Mouse (Mus musculus) megakaryocyte-erythroid progenitor cell, adult 5-6 weeks (primary cell): ENCODE data around the gene Grin3b. TPM values are rescaled to one million over a fixed set of nuclear protein-coding genes. Genes with fewer than 3 reads are reported as not detected.
A peak's percentile ranks its signal among the peaks of the same experiment; 100 is the strongest.
"Not testable (repeated sequence)": the region's sequence is repeated elsewhere in the genome, so short reads cannot be mapped to it uniquely, and the experiment has no call there.

Experiments
- ATAC-seq: replicated peaks from 2 replicates; pipeline ENCODE4 v1.8.0; 2016; ENCODE audit warnings: mild to moderate bottlenecking, inconsistent platforms; ENCODE audit not compliant: severe bottlenecking, poor library complexity, low FRiP score, low TSS enrichment
- total RNA-seq, 2 experiments: library from RNA; stranded (forward) in 1 of 2; stranded (reverse) in 1 of 2; fragments of 200-1000, 215-1000 nt in 1 of 2; fragments of >200 nt in 1 of 2; fragmentation: Nextera tagmentation in 1 of 2; gene quantifications; 2 replicates each; pipeline ENCODE4 v1.2.3; 2014 to 2017

Grin3b gene
- total RNA-seq, 2 experiments from 2014 or later, result not detected

- no peak for ATAC-seq
Measured at GRCm38 (mm10) chr10:79934272-79934721, 36.2 kb upstream of the Grin3b start.

DNA sequence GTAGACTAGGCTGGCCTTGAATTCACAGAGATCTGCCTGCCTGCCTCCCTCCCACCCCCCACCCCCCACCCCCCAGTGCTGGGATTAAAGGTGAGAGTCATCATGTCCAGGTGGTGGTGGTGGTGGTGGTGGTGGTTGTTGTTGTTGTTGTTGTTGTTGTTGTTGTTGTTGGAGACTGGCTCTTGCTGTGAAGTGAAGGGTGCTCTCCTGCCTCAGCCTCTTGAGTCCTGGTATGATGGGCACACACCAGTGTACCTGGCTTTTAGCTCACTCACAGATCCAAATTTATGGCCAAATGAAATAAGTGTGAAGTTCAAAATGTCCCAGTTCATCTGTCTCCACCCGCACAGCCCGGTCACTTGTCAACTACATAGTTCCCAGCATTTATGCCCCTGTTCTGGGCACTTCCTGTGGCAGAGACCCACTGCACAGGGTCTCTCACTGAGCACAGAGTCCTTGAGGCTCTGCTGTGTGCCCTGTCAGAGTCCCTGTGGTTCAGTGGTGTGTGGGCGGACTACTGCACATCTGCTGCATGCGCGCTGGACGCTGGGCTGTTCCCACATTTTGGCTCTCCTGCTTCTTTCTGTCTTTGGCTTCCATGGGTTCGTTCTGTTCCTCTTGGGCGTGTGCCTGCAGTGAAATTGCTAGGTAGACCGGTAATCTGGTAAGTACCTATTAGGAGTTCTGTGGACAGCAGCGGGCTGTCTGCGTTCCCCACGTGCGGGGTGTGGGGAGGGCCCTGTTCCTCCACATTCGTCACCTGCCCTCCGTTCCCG is 35.5 kb upstream of the Grin3b start:
- ATAC-seq, result no peak

GRCm38 (mm10) chr10:79936284-79936910 is 34.1 kb upstream of the Grin3b start:
- 0 out of 2 replicates have a peak, but pooled peaks have one; percentile 4 for ATAC-seq

- peak; percentile 84 for ATAC-seq
Measured at GRCm38 (mm10) chr10:79936911-79937441, 33.5 kb upstream of the Grin3b start.

- 0 out of 2 replicates have a peak, but pooled peaks have one; percentile 10 for ATAC-seq
Measured at GRCm38 (mm10) chr10:79937775-79938526, 32.6 kb upstream of the Grin3b start.

DNA sequence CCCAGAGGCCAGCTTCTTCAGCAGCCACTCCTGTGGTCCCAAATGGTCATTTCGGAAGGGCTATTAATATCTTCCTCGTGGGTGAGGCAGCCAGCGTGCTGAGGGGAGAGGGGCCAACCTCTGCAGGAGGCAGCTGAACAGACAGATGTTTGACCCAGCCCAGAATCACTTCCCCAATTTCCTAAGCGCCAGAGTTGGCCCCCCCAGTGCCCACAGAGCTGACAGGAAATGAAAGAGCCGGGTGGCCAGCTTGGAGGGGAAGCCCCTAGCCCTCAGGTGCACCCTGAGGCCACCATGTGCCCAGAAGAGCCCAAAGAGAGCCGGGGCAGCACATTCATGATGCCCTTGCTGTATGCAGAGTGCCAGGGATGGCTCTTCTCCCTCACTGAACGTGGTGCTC is 29.8 kb upstream of the Grin3b start:
- ATAC-seq, result no peak

GRCm38 (mm10) chr10:79942988-79943387 is 27.5 kb upstream of the Grin3b start:
- ATAC-seq, result no peak

DNA sequence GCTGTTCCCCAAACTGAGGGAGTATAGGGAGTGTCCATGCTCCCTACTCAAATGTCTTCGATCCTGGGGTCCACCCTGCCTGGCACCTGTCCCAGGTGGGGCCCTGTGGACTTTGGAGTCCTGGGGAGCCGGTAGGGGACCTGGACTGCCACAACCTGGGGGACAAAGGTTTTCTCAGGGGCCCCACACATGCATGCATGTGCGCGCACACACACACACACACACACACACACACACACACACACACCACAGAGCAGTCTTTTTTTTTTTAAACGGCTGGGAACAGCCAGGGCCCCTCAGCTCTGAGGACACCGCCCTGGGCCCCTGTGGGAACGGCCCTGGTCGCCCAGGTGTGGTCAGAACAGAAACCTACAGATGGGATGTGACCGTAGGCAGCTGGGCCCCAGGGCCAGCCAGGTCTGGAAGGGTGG is 27.0 kb upstream of the Grin3b start:
- no peak for ATAC-seq

DNA sequence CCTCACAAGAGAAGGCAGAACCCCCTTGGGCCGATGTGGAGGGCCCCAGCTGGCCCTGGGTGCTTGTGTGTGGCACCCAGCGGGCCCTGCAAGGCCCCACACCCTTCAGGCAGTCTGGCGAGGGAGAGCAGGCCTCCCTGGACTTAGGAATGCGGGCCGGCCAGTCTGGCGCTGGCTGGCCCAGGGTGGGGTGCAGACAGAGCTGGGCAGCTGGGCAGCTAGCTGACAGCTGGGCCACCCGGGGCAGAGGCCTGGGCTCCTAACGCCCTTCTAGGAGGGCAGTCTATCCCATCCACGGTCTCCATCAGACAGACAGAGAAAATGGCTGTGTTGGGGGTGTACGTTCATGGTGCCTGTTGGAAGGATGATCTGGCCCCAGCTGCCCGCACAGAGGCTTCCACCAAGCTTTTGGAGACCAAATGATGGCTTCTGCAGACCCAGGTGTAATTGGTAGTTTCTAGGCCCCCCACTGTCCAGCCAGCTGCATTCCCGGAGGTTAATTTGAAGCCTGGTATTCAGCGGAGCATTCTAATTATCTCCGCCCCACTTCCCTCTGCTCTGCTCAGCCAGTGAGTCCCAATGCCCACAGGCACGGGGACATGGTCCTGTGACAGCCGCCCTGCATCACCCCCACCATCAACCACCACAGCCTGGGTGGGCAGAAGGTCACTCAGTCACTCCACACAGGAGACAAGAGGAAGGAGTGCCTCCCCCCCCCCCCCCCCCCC is 24.8 kb upstream of the Grin3b start:
- ATAC-seq, result no peak

GRCm38 (mm10) chr10:79946752-79947322 is 23.7 kb upstream of the Grin3b start:
- ATAC-seq, result no peak

GRCm38 (mm10) chr10:79947502-79947901 is 23.0 kb upstream of the Grin3b start:
- ATAC-seq, result no peak

- no peak for ATAC-seq
Measured at GRCm38 (mm10) chr10:79949873-79950272, 20.6 kb upstream of the Grin3b start.

DNA sequence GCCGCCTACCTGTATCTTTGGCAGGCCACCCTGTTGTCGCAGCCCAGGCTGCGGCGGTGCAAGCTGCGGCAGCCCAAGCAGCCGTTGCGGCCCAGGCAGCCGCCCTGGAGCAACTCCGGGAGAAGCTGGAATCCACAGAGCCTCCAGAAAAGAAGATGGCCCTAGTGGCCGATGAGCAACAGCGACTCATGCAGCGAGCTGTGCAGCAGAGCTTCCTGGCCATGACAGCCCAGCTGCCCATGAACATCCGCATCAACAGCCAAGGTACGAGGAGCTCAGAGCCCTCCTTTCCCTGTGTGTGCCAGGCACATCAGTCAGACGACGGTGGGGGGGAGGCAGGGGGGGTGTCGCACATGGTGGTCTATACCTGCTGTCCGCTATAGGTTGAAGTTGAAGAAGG is 19.9 kb upstream of the Grin3b start:
- ATAC-seq, result no peak

GRCm38 (mm10) chr10:79953946-79954345 is 16.6 kb upstream of the Grin3b start:
- ATAC-seq, result no peak

DNA sequence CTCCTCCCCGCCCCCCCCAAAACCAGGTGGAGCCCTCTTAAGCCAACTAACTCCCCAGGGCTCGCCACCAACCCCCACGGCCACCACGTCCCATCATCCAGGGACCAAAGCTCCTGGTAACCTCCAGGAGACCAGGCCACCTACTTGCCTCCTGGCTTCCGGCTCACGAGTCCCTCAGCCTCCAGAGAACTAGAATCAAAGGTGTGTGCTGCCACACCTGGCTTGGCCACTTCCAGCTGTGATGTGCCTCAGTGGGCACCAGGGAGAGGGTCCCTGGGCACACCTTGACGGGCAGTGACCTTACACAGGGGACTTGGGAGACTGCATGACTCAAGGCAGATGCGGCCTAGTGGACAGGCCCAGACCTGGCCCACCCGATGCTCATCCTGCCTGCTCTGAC is 14.8 kb upstream of the Grin3b start:
- ATAC-seq, result no peak

- no peak for ATAC-seq
Measured at GRCm38 (mm10) chr10:79956643-79957154, 13.8 kb upstream of the Grin3b start.

DNA sequence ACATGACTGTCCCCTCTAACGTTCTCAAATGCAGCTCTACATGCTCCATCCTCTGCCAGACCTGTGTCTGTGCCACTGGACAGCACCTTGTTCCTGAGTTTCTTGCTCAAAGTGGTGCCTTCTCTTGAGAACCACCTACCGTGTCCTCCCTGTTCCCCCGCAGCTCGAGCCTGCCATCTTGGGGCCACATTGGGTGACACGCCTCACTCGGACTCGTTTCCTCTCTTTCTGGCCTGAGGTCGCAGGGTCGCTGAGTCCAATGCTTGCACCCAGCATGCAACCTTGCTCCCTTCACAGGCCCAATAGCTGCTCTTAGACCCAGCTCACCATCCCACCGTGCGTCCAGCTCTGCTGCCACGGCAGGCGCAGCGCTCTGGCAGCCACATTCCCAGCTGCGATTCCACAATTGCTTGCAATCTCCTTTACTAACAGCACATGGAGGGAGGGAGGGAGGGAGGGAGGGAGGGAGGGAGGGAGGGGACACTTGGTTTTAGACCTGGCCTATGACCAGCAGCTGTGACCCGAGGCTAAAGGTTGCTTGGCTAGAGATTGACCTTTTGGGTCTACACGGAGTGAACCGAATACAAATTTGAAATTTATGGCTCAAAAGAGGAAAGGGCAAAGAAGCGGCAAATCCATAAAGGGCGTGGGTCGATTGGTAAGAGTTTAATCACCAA is 12.2 kb upstream of the Grin3b start:
- ATAC-seq, result peak; percentile 63

- ATAC-seq, result not testable (repeated sequence)
Measured at GRCm38 (mm10) chr10:79959412-79959811, 11.1 kb upstream of the Grin3b start.
